Mouse (Mus musculus) intestine, embryonic 14.5 days (tissue): Measurements from ENCODE around the gene Ctbs. TPM values are rescaled to one million over a fixed set of nuclear protein-coding genes. Genes with fewer than 3 reads are reported as not detected.

Experiments used
- ATAC-seq: fragments of 200-750 bp; cut with Nextera tagmentation; replicated peaks from 2 replicates; pipeline ENCODE4 v1.8.0; 2017; ENCODE audit warnings: low read depth, moderate number of reproducible peaks, moderate TSS enrichment, moderate library complexity; ENCODE audit not compliant: low FRiP score, low TSS enrichment
- DNase-seq: peaks from one replicate; pipeline ENCODE4 v3.0.0-alpha.2; 2018; ENCODE audit warnings: low spot score
- H3K27ac ChIP-seq: fragments of 300-500 bp; sonication (generic); 2 replicates; pipeline ENCODE4 v1.5.1; 2014; ENCODE audit warnings: low read depth, mild to moderate bottlenecking, control low read depth
- H3K27me3 ChIP-seq: fragments of 300-500 bp; sonication (generic); replicated peaks from 2 replicates; pipeline ENCODE4 v1.6.1; 2014; ENCODE audit warnings: low read length, control low read depth; ENCODE audit not compliant: control insufficient read depth, insufficient read depth
- H3K36me3 ChIP-seq: fragments of 300-500 bp; sonication (generic); 2 replicates; pipeline ENCODE4 v1.6.1; 2014; ENCODE audit warnings: low read length, control low read depth; ENCODE audit not compliant: control insufficient read depth, insufficient read depth
- H3K4me1 ChIP-seq: fragments of 300-500 bp; sonication (generic); replicated peaks from 2 replicates; pipeline ENCODE4 v1.6.1; 2014; ENCODE audit warnings: low read length, control low read depth, mixed read lengths; ENCODE audit not compliant: control insufficient read depth, insufficient read depth
- H3K4me2 ChIP-seq: fragments of 300-500 bp; sonication (generic); 2 replicates; pipeline ENCODE4 v1.6.1; 2014; ENCODE audit warnings: low read length
- H3K4me3 ChIP-seq: fragments of 300-500 bp; sonication (generic); 2 replicates; pipeline ENCODE4 v1.5.1; 2014; ENCODE audit warnings: low read depth, low read length, control low read depth, mixed read lengths
- H3K9ac ChIP-seq: fragments of 300-500 bp; sonication (generic); 2 replicates; pipeline ENCODE4 v1.6.1; 2014; ENCODE audit warnings: mild to moderate bottlenecking, low read length
- H3K9me3 ChIP-seq: fragments of 300-500 bp; sonication (generic); 2 replicates; pipeline ENCODE4 v1.6.1; 2016; ENCODE audit warnings: low read length, control low read depth; ENCODE audit not compliant: control insufficient read depth
- WGBS: fragments of 180-500 bp; shearing (Covaris S2); extraction: QIAGEN DNeasy Blood & Tissue Kit; methylation state at CpG from one replicate; pipeline ENCODE4 v1.1.7; 2014; 5-methylcytosine and 5-hydroxymethylcytosine counted together
- polyA plus RNA-seq: library from polyadenylated mRNA; unstranded; fragments of >200 nt; fragmentation: Nextera tagmentation; extraction: Ambion mirVana; gene quantifications from 2 replicates; pipeline ENCODE4 v1.2.1, GENCODE M21; 2014

Gene Ctbs
- polyA plus RNA-seq, 1 experiment from 2014 or later, result 12.1 TPM

DNA sequence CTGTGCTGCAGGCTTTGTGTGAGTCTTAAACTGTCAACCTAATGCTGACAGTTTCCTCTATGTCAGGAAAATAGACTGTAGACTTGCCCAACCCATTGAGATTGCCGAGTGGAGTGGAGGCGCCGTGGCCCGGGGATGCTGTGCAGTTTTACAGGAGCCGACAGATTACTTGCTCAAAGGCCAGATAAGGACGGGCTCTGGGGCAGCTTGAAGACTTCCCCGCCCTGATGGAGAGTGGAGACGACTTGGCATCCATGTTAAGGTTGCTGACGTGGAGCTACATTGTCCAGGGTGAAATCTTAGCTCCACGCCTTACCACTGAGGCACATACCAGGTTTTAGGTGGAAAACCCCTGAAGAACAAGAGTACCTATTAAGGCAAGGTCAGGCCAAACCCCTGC is 1.2 kb upstream of the Ctbs start:
- Histone ChIP-seq H3K27me3 (no peaks in the 10 kb centered on the region), H3K9me3 (no peaks in the 10 kb centered on the region), H3K4me1 (0 out of 2 replicates have a peak, but pooled peaks cover 3% of the 10 kb centered on the region), H3K27ac (no peak overlapping the region), H3K4me2 (no peak overlapping the region), H3K9ac (no peak overlapping the region), H3K36me3 (peaks cover 2% of the 10 kb centered on the region; the same call in 1 of the 2 replicates), H3K4me3 (no peak overlapping the region)
- no peak for ATAC-seq
- 88% methylated on average over 10 of the region's 10 CpGs for WGBS
- peak; percentile 37 for DNase-seq

DNA sequence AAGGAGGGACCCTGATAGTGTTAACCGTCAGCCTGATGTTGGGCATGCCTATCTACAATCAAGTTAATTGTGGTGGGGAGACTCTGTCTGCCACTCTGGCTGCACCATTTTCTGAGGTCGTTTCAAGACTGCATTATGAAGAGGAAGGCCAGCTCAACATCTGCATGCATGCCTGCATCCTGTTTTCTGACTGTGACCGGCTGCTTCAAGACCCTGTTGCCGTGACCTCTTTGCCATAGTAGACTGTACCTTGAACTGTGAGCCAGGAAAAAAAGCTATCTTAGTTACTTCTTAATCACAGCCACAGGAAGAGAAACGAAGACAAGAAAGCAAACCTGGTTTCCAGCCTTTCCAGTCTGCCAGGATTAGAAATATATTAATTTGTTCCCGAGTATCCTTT is 626 bp upstream of the Ctbs start:
- Histone ChIP-seq H3K27me3 (no peaks in the 10 kb centered on the region), H3K9ac (no peak overlapping the region), H3K27ac (no peak overlapping the region), H3K36me3 (no peaks in the 10 kb centered on the region), H3K4me1 (0 out of 2 replicates have a peak, but pooled peaks cover 3% of the 10 kb centered on the region), H3K4me2 (no peak overlapping the region), H3K4me3 (no peak overlapping the region), H3K9me3 (no peaks in the 10 kb centered on the region)
- 73% methylated on average over 6 of the region's 6 CpGs for WGBS
- DNase-seq (no peak), ATAC-seq (no peak)

DNA sequence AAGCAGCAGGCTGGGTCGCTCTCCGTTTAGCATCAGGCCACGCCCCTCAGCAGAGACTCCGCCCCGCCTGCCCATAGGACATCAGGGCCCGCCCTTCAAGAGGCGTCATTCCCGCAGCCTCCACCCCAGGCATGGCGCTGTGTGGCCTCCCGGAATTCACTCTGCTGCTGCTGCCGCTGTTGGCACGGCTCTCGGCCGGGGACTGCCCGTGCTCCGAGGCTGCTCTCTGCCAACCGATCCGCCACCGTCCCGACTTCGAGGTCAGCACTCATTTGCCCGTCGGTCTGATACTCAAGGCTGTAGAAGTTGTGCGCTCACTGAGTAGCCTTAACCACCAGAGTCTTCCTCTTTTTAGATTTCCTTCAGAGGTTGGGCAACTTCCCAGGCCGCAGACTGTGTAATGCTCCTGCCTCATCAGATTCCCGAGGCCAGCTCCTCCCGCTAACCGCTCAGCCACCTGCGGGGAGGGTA is 811 bp downstream of the Ctbs start:
- Histone ChIP-seq H3K27me3 (no peaks in the 10 kb centered on the region), H3K4me3 (peak overlapping the region; percentile 54), H3K4me1 (0 out of 2 replicates have a peak, but pooled peaks cover 3% of the 10 kb centered on the region), H3K9me3 (no peaks in the 10 kb centered on the region), H3K4me2 (peak overlapping the region; percentile 58), H3K36me3 (peaks cover 3% of the 10 kb centered on the region; the same call in 1 of the 2 replicates), H3K27ac (peak overlapping the region; percentile 73), H3K9ac (peak overlapping the region; percentile 70)
- WGBS, result under 1% methylated on average over 29 of the region's 29 CpGs
- ATAC-seq (peak; percentile 98), DNase-seq (peak; percentile 96)

DNA sequence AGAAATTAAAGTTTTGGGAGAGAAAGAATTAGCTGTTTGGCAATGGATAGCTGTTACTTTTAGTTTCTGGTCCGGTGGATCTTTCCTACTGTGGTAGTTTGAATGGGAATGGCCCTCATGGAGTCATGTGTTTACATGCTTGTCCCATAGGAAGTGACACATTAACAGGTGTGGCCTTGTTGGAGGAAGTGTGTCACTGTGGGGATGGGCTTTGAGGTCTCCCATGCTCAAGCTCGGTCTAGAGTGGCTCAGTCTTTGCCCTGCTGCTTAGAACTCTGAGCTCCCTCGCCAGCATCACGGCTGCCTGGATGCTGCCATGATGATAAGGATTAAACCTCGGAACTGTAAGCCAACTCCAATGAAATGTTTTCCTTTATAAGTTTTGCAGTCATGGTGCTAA is 1.8 kb downstream of the Ctbs start:
- Histone ChIP-seq H3K27ac (no peak overlapping the region), H3K9me3 (no peaks in the 10 kb centered on the region), H3K4me3 (no peak overlapping the region), H3K4me1 (0 out of 2 replicates have a peak, but pooled peaks cover 3% of the 10 kb centered on the region), H3K36me3 (peaks cover 4% of the 10 kb centered on the region; the same call in 1 of the 2 replicates), H3K27me3 (no peaks in the 10 kb centered on the region), H3K9ac (no peak overlapping the region), H3K4me2 (no peak overlapping the region; the same call in 1 of the 2 replicates)
- 88% methylated on average over 5 of the region's 5 CpGs for WGBS
- no peak for DNase-seq
- no peak for ATAC-seq

DNA sequence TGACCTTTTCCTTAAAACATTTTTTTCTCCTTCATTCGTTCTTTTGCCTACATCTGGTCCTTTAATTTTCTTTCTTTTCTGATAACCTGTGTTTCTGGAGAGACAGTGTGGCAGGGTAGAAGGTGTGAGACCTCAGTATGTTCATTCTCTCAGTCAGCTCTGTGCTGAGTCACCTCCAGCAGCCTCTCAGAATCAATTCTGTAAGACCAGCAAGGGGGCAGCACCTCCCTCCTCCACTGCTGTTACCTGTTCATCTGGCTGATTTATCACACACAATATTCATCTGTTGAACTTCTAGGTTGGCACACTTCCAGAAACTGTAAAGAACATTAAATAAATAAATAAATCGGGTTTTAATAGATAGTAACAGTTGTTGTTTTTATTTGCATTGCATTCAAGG is 13.3 kb downstream of the Ctbs start:
- no peak for ATAC-seq
- Histone ChIP-seq H3K4me1 (no peaks in the 10 kb centered on the region), H3K27ac (no peak overlapping the region), H3K9me3 (no peaks in the 10 kb centered on the region), H3K36me3 (0 out of 2 replicates have a peak, but pooled peaks cover 6% of the 10 kb centered on the region), H3K4me2 (no peak overlapping the region), H3K4me3 (no peak overlapping the region), H3K27me3 (no peaks in the 10 kb centered on the region), H3K9ac (no peak overlapping the region)
- 59% methylated on average over 2 of the region's 2 CpGs for WGBS
- no peak for DNase-seq

DNA sequence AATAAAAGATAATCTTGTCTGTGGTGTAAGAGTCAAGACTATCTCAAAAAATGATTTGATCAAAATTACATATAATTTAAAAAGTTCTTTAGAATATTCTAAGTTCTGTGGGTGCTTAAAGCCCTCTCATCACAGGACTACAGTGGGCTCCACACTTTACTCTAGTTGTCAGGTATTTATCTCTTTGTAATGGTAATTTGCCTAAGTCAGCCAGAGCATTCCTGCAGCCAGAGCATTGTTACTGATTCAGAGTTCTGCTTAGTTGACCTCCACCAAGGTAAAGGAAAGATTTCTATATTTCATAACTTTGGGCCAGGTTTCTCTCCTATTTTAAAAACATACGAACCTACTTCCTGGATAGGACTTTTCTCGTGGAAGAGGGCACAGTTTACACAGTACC is 19.6 kb downstream of the Ctbs start:
- H3K36me3 ChIP-seq, result 0 out of 2 replicates have a peak, but pooled peaks cover 3% of the 10 kb centered on the region
- H3K27me3 ChIP-seq, result no peaks in the 10 kb centered on the region
- H3K9ac ChIP-seq, result no peak overlapping the region
- DNase-seq (no peak), ATAC-seq (no peak)
- no peak overlapping the region for H3K4me2 ChIP-seq
- H3K9me3 ChIP-seq, result no peaks in the 10 kb centered on the region
- no peaks in the 10 kb centered on the region for H3K4me1 ChIP-seq
- WGBS, result 66% methylated on average over 2 of the region's 2 CpGs
- H3K27ac ChIP-seq, result no peak overlapping the region
- no peak overlapping the region for H3K4me3 ChIP-seq

DNA sequence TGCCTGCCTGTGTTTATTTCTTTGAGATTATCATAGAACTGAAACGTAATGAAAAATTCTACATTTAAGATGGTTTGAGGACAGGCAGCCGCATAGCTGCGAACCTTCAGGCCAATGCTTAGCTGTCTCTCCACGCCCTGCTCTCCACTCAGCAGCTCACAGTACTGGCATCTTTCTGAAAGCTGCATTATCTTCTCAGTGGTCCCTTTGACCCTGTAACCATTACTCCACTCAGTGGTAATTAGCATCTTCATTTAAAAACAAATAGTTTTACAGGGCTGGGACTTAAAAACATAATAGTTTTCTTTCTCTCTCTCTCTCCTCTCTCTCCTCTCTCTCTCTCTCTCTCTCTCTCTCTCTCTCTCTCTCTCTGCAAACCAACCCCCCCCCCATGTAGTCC is 23.1 kb downstream of the Ctbs start:
- no peak overlapping the region for H3K9ac ChIP-seq
- no peak overlapping the region for H3K4me3 ChIP-seq
- ATAC-seq (no peak), DNase-seq (no peak)
- no peak overlapping the region for H3K27ac ChIP-seq
- no peaks in the 10 kb centered on the region for H3K9me3 ChIP-seq
- no peaks in the 10 kb centered on the region for H3K27me3 ChIP-seq
- no peaks in the 10 kb centered on the region for H3K36me3 ChIP-seq
- H3K4me2 ChIP-seq, result no peak overlapping the region
- WGBS, result 50% methylated on average over 4 of the region's 4 CpGs
- H3K4me1 ChIP-seq, result no peaks in the 10 kb centered on the region

DNA sequence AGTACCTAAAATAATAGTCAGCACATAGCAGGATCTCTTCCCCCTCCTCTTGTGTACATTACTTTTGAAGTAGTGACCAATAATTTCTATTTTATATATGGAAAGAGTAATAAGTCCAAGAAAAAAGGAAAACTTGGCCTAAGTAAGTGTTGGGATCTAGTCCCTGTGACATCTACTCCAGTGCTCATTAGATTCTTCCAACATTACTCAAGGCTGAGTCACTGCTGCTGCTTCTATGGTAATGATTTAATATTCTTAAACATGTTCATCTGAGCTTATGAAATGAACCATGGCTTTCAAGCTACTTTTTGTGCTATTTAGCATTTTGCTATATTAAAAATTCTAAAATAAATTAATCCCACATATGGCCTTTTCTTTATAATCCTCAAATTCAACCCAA is 24.1 kb downstream of the Ctbs start:
- Histone ChIP-seq H3K27me3 (no peaks in the 10 kb centered on the region), H3K4me1 (no peaks in the 10 kb centered on the region), H3K9ac (no peak overlapping the region), H3K4me2 (no peak overlapping the region), H3K4me3 (no peak overlapping the region), H3K9me3 (no peaks in the 10 kb centered on the region), H3K36me3 (no peaks in the 10 kb centered on the region), H3K27ac (no peak overlapping the region)
- no peak for ATAC-seq
- DNase-seq, result no peak

DNA sequence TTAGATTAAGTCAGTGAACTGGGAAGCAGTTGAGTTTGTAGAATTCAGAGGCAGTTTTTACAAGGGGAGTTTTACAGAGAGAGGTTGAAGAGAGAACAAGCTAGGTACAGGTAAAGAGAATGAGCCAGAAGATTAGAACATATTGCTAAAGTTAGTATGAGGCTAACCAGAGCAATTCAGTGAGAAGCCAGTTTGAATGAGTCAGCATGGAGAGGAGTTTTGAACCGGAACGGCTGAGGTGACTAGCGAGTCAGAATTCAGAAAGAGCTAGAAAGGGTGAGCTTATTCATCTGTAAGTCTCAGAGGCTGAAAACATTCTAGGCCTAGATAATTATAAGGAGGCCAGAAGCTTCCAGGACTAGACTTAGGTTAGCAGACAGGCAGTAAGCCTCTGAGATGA is 24.8 kb downstream of the Ctbs start:
- no peak overlapping the region for H3K4me2 ChIP-seq
- no peak overlapping the region for H3K9ac ChIP-seq
- no peaks in the 10 kb centered on the region for H3K36me3 ChIP-seq
- H3K27ac ChIP-seq, result no peak overlapping the region
- ATAC-seq, result no peak
- H3K4me1 ChIP-seq, result no peaks in the 10 kb centered on the region
- no peak overlapping the region for H3K4me3 ChIP-seq
- H3K9me3 ChIP-seq, result no peaks in the 10 kb centered on the region
- 83% methylated on average over 3 of the region's 3 CpGs for whole genome bisulfite sequencing
- no peaks in the 10 kb centered on the region for H3K27me3 ChIP-seq
- no peak for DNase-seq
